Mouse (Mus musculus) heart, embryonic 15.5 days (tissue): ENCODE measurements around the gene Filip1. TPM values are rescaled to one million over a fixed set of nuclear protein-coding genes. Genes with fewer than 3 reads are reported as not detected.

Source experiments
- ATAC-seq: fragments of 200-750 bp; cut with Nextera tagmentation; replicated peaks from 2 replicates; pipeline ENCODE4 v1.8.0; 2017; ENCODE audit warnings: low read depth, moderate TSS enrichment; ENCODE audit not compliant: insufficient number of reproducible peaks, insufficient read depth, low FRiP score
- H3K27ac ChIP-seq: fragments of 300-500 bp; sonication (generic); 2 replicates; pipeline ENCODE4 v1.5.1; 2015; ENCODE audit warnings: mild to moderate bottlenecking, inconsistent platforms
- H3K27me3 ChIP-seq: fragments of 300-500 bp; sonication (generic); 2 replicates; pipeline ENCODE4 v1.6.1; 2015; ENCODE audit warnings: inconsistent platforms
- H3K36me3 ChIP-seq: fragments of 300-500 bp; sonication (generic); 2 replicates; pipeline ENCODE4 v1.6.1; 2015; ENCODE audit warnings: mild to moderate bottlenecking, inconsistent platforms
- H3K4me1 ChIP-seq: fragments of 300-500 bp; sonication (generic); replicated peaks from 2 replicates; pipeline ENCODE4 v1.6.1; 2015; ENCODE audit warnings: inconsistent platforms
- H3K4me2 ChIP-seq: fragments of 300-500 bp; sonication (generic); 2 replicates; pipeline ENCODE4 v1.6.1; 2015; ENCODE audit warnings: inconsistent platforms, mild to moderate bottlenecking, moderate library complexity
- H3K4me3 ChIP-seq: fragments of 300-500 bp; sonication (generic); 2 replicates; pipeline ENCODE4 v1.5.1; 2015; ENCODE audit warnings: mild to moderate bottlenecking, inconsistent platforms
- H3K9ac ChIP-seq: fragments of 300-500 bp; sonication (generic); 2 replicates; pipeline ENCODE4 v1.6.1; 2015; ENCODE audit warnings: mild to moderate bottlenecking, inconsistent platforms
- H3K9me3 ChIP-seq: fragments of 300-500 bp; sonication (generic); replicated peaks from 2 replicates; pipeline ENCODE4 v1.6.1; 2016; ENCODE audit warnings: inconsistent platforms
- WGBS: fragments of 180-500 bp; shearing (Covaris S2); methylation state at CpG from one replicate; pipeline ENCODE4 v1.1.7; 2015; ENCODE audit warnings: mixed read lengths; 5-methylcytosine and 5-hydroxymethylcytosine counted together
- polyA plus RNA-seq: library from polyadenylated mRNA; unstranded; fragments of >200 nt; fragmentation: Nextera tagmentation; extraction: Ambion mirVana; gene quantifications from 2 replicates; pipeline ENCODE4 v1.2.1, GENCODE M21; 2015

Gene Filip1
- polyA plus RNA-seq, 1 experiment from 2014 or later, result 36.6 TPM

- 81% methylated on average over 5 of the region's 5 CpGs for WGBS
- no peak overlapping the region for H3K27ac ChIP-seq
- no peak overlapping the region for H3K9ac ChIP-seq
- H3K9me3 ChIP-seq, result no peaks in the 10 kb centered on the region
- no peaks in the 10 kb centered on the region for H3K27me3 ChIP-seq
- no peak for ATAC-seq
- H3K36me3 ChIP-seq, result no peaks in the 10 kb centered on the region
- no peak overlapping the region for H3K4me3 ChIP-seq
- H3K4me1 ChIP-seq, result peaks cover 15% of the 10 kb centered on the region; the same call in 1 of the 2 replicates
- no peak overlapping the region for H3K4me2 ChIP-seq
Measured at GRCm38 (mm10) chr9:79869512-79869911, 143.1 kb downstream of the Filip1 start.

GRCm38 (mm10) chr9:79865998-79866397 lies 146.7 kb downstream of the Filip1 start:
- H3K27me3 ChIP-seq, result no peaks in the 10 kb centered on the region
- 68% methylated on average over 7 of the region's 7 CpGs for WGBS
- no peak overlapping the region for H3K4me2 ChIP-seq
- no peaks in the 10 kb centered on the region for H3K36me3 ChIP-seq
- H3K4me1 ChIP-seq, result peaks cover 5% of the 10 kb centered on the region; the same call in 1 of the 2 replicates
- H3K9ac ChIP-seq, result no peak overlapping the region
- no peak for ATAC-seq
- H3K27ac ChIP-seq, result no peak overlapping the region
- no peak overlapping the region for H3K4me3 ChIP-seq
- no peaks in the 10 kb centered on the region for H3K9me3 ChIP-seq

- no peak for ATAC-seq
- no peak overlapping the region for H3K27ac ChIP-seq
- H3K9ac ChIP-seq, result no peak overlapping the region
- no peaks in the 10 kb centered on the region for H3K4me1 ChIP-seq
- no peaks in the 10 kb centered on the region for H3K36me3 ChIP-seq
- no peaks in the 10 kb centered on the region for H3K9me3 ChIP-seq
- 55% methylated on average over 6 of the region's 6 CpGs for WGBS
- no peak overlapping the region for H3K4me2 ChIP-seq
- H3K27me3 ChIP-seq, result no peaks in the 10 kb centered on the region
- H3K4me3 ChIP-seq, result no peak overlapping the region
Measured at GRCm38 (mm10) chr9:79862544-79862943, 150.1 kb downstream of the Filip1 start.

- ATAC-seq, result no peak
- H3K27me3 ChIP-seq, result no peaks in the 10 kb centered on the region
- H3K4me2 ChIP-seq, result no peak overlapping the region
- H3K9ac ChIP-seq, result no peak overlapping the region
- no peak overlapping the region for H3K27ac ChIP-seq
- peaks cover 13% of the 10 kb centered on the region; the same call in 1 of the 2 replicates for H3K36me3 ChIP-seq
- H3K4me3 ChIP-seq, result no peak overlapping the region
- peaks cover 6% of the 10 kb centered on the region; the same call in 1 of the 2 replicates for H3K9me3 ChIP-seq
- H3K4me1 ChIP-seq, result no peaks in the 10 kb centered on the region
Measured at GRCm38 (mm10) chr9:79847099-79847498, 165.6 kb downstream of the Filip1 start.

- WGBS, result 68% methylated on average over 6 of the region's 6 CpGs
- Histone ChIP-seq H3K36me3 (peaks cover 9% of the 10 kb centered on the region; the same call in 1 of the 2 replicates), H3K9me3 (peaks cover 6% of the 10 kb centered on the region; the same call in 1 of the 2 replicates), H3K4me3 (no peak overlapping the region), H3K4me2 (no peak overlapping the region), H3K9ac (no peak overlapping the region), H3K27ac (no peak overlapping the region), H3K4me1 (no peaks in the 10 kb centered on the region), H3K27me3 (no peaks in the 10 kb centered on the region)
- ATAC-seq, result no peak
Measured at GRCm38 (mm10) chr9:79842615-79843014, 170.0 kb downstream of the Filip1 start.

GRCm38 (mm10) chr9:79842028-79842427 lies 170.6 kb downstream of the Filip1 start:
- peaks cover 6% of the 10 kb centered on the region; the same call in 1 of the 2 replicates for H3K9me3 ChIP-seq
- no peaks in the 10 kb centered on the region for H3K27me3 ChIP-seq
- H3K4me1 ChIP-seq, result no peaks in the 10 kb centered on the region
- peaks cover 3% of the 10 kb centered on the region; the same call in 1 of the 2 replicates for H3K36me3 ChIP-seq
- H3K4me2 ChIP-seq, result no peak overlapping the region
- no peak overlapping the region for H3K9ac ChIP-seq
- no peak overlapping the region for H3K4me3 ChIP-seq
- H3K27ac ChIP-seq, result no peak overlapping the region
- ATAC-seq, result no peak

- H3K4me1 ChIP-seq, result peaks cover 18% of the 10 kb centered on the region
- no peak overlapping the region for H3K27ac ChIP-seq
- H3K4me2 ChIP-seq, result no peak overlapping the region
- H3K27me3 ChIP-seq, result no peaks in the 10 kb centered on the region
- H3K9me3 ChIP-seq, result no peaks in the 10 kb centered on the region
- H3K4me3 ChIP-seq, result no peak overlapping the region
- H3K9ac ChIP-seq, result no peak overlapping the region
- no peak for ATAC-seq
- H3K36me3 ChIP-seq, result no peaks in the 10 kb centered on the region
- 83% methylated on average over 1 of the region's 1 CpGs for WGBS
Measured at GRCm38 (mm10) chr9:79831294-79831693, 181.4 kb downstream of the Filip1 start.

GRCm38 (mm10) chr9:79830874-79831273 lies 181.8 kb downstream of the Filip1 start:
- no peak; the same call in 1 of the 2 replicates for ATAC-seq
- H3K9ac ChIP-seq, result no peak overlapping the region
- no peak overlapping the region for H3K4me3 ChIP-seq
- no peaks in the 10 kb centered on the region for H3K27me3 ChIP-seq
- no peaks in the 10 kb centered on the region for H3K36me3 ChIP-seq
- WGBS, result 43% methylated on average over 4 of the region's 4 CpGs
- no peak overlapping the region for H3K4me2 ChIP-seq
- no peak overlapping the region for H3K27ac ChIP-seq
- H3K9me3 ChIP-seq, result no peaks in the 10 kb centered on the region
- H3K4me1 ChIP-seq, result peaks cover 18% of the 10 kb centered on the region

- H3K27ac ChIP-seq, result no peak overlapping the region
- 46% methylated on average over 23 of the region's 23 CpGs for WGBS
- H3K9ac ChIP-seq, result no peak overlapping the region
- no peaks in the 10 kb centered on the region for H3K27me3 ChIP-seq
- no peaks in the 10 kb centered on the region for H3K9me3 ChIP-seq
- ATAC-seq, result no peak
- peak overlapping the region; percentile 9; the same call in 1 of the 2 replicates for H3K4me3 ChIP-seq
- no peaks in the 10 kb centered on the region for H3K36me3 ChIP-seq
- H3K4me2 ChIP-seq, result peak overlapping the region; percentile 19; the same call in 1 of the 2 replicates
- H3K4me1 ChIP-seq, result peaks cover 18% of the 10 kb centered on the region
Measured at GRCm38 (mm10) chr9:79829842-79830800, 182.5 kb downstream of the Filip1 start.

GRCm38 (mm10) chr9:79827072-79827471 lies 185.6 kb downstream of the Filip1 start:
- no peak for ATAC-seq
- Histone ChIP-seq H3K27ac (no peak overlapping the region), H3K4me2 (no peak overlapping the region), H3K9me3 (no peaks in the 10 kb centered on the region), H3K4me1 (peaks cover 18% of the 10 kb centered on the region), H3K4me3 (no peak overlapping the region), H3K27me3 (no peaks in the 10 kb centered on the region), H3K9ac (no peak overlapping the region), H3K36me3 (no peaks in the 10 kb centered on the region)
- 67% methylated on average over 2 of the region's 2 CpGs for WGBS

- Histone ChIP-seq H3K27me3 (no peaks in the 10 kb centered on the region), H3K4me3 (no peak overlapping the region), H3K4me1 (peaks cover 11% of the 10 kb centered on the region), H3K4me2 (no peak overlapping the region), H3K9me3 (no peaks in the 10 kb centered on the region), H3K36me3 (no peaks in the 10 kb centered on the region), H3K9ac (no peak overlapping the region), H3K27ac (no peak overlapping the region)
- 87% methylated on average over 7 of the region's 7 CpGs for WGBS
- ATAC-seq, result no peak
Measured at GRCm38 (mm10) chr9:79825526-79825925, 187.1 kb downstream of the Filip1 start.
